Mouse (Mus musculus) liver, embryonic 12.5 days (tissue): ENCODE measurements around the gene Tob2. TPM values are rescaled to one million over a fixed set of nuclear protein-coding genes. Genes with fewer than 3 reads are reported as not detected.

ENCODE experiments used
- ATAC-seq: fragments of 200-750 bp; cut with Nextera tagmentation; 2 replicates; pipeline ENCODE4 v1.8.0; 2017; ENCODE audit warnings: moderate number of reproducible peaks, mild to moderate bottlenecking, moderate library complexity
- H3K27ac ChIP-seq: fragments of 300-500 bp; sonication (generic); 2 replicates; pipeline ENCODE4 v1.5.1; 2016; ENCODE audit warnings: mild to moderate bottlenecking
- H3K27me3 ChIP-seq: fragments of 300-500 bp; sonication (generic); replicated peaks from 2 replicates; pipeline ENCODE4 v1.6.1; 2016; ENCODE audit warnings: mild to moderate bottlenecking, moderate library complexity
- H3K36me3 ChIP-seq: fragments of 300-500 bp; sonication (generic); 2 replicates; pipeline ENCODE4 v1.6.1; 2016; ENCODE audit warnings: mild to moderate bottlenecking, moderate library complexity
- H3K4me1 ChIP-seq: fragments of 300-500 bp; sonication (generic); 2 replicates; pipeline ENCODE4 v1.6.1; 2016
- H3K4me2 ChIP-seq: fragments of 300-500 bp; sonication (generic); 2 replicates; pipeline ENCODE4 v1.6.1; 2016; ENCODE audit warnings: mild to moderate bottlenecking, moderate library complexity
- H3K4me3 ChIP-seq: fragments of 300-500 bp; sonication (generic); 2 replicates; pipeline ENCODE4 v1.5.1; 2016; ENCODE audit warnings: mild to moderate bottlenecking, moderate library complexity
- H3K9ac ChIP-seq: fragments of 300-500 bp; sonication (generic); 2 replicates; pipeline ENCODE4 v1.6.1; 2016; ENCODE audit warnings: mild to moderate bottlenecking, moderate library complexity
- H3K9me3 ChIP-seq: fragments of 300-500 bp; sonication (generic); replicated peaks from 2 replicates; pipeline ENCODE4 v1.6.1; 2016; ENCODE audit warnings: mild to moderate bottlenecking, moderate library complexity
- WGBS: fragments of 180-500 bp; shearing (Covaris S2); methylation state at CpG from one replicate; pipeline ENCODE4 v1.1.7; 2016; ENCODE audit not compliant: insufficient replicate concordance; 5-methylcytosine and 5-hydroxymethylcytosine counted together
- polyA plus RNA-seq: library from polyadenylated mRNA; unstranded; fragments of >200 nt; fragmentation: Nextera tagmentation; extraction: Ambion mirVana; gene quantifications from 2 replicates; pipeline ENCODE4 v1.2.1, GENCODE M21; 2016

Tob2 gene
- polyA plus RNA-seq: 12.8 and 14.5 TPM in 2 replicates

DNA sequence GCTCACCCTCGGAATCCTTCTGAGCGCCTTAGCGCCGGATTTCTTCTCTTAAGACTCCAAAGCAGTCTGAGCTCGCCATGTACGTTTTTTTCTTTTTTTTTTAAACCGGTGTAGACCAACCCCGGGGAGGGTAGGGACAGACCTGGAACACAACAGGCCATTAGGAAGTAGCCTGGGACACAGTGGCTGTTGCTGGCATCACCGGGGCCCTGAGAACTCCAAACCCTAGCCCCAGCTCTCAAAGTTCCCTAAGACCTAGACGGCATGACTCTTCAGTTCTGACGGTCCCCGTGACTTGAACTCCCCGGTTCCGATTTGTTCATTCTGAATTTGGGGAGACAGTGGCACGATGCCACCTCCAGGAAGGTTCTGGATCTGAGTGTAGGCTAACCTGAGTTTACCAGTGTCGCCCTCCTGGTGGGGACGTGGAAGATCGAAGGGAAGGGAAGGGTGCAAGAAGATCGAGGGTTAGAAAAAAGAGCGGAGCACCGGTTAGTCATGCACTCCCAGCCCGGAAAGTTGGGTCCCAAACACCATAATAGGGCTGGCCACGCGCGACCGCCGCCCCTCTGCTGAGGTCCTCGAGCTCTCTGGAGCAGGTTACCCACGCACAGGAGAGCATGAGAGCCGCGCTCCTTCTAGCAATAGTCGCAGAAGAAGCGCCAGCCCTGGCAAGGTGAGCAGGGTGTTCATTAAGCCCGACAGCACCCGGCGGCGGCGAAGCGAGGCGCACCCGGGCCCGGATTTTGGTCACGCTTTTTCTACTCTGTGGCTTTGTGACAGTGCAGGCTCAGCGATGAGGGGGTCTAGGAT is at the start of gene Tob2:
TSS of gene Tob2 (minus strand) at position 280 of the 813 bp plus-strand sequence.
- Histone ChIP-seq H3K36me3 (peaks cover 14% of the 10 kb centered on the region), H3K9me3 (no peaks in the 10 kb centered on the region), H3K4me3 (peak within 1 kb of the TSS; percentile 83), H3K27me3 (no peaks in the 10 kb centered on the region), H3K9ac (peak within 1 kb of the TSS; percentile 92), H3K4me2 (peak within 1 kb of the TSS; percentile 89), H3K4me1 (peaks cover 50% of the 10 kb centered on the region), H3K27ac (peak within 1 kb of the TSS; percentile 92)
- peak; percentile 3; the same call in 1 of the 2 replicates for ATAC-seq
- WGBS: under 1% methylated on average over 44 of the region's 44 CpGs

DNA sequence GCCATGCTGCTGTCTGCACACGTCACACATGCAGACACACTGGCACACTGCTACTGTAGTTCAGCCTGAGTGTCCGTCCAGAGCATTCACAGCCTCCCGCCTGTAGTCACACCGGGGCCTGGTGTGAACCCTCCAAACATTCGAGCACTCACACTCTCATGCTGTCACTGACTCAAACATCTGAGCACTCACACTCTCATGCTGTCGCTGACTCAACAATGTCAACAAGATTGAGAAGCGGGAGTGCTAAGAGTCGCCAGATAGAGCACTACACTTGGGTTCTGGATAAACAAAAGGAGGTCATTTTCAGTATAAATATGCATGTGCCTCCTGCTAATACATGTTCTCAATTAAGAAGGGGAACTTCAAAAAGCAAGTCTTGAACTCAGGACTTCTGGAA is 49.4 kb upstream of the Tob2 start:
- Histone ChIP-seq H3K9me3 (no peaks in the 10 kb centered on the region), H3K27me3 (no peaks in the 10 kb centered on the region), H3K4me1 (peaks cover 6% of the 10 kb centered on the region; the same call in 1 of the 2 replicates), H3K9ac (no peak overlapping the region), H3K36me3 (peaks cover 100% of the 10 kb centered on the region), H3K27ac (no peak overlapping the region), H3K4me2 (no peak overlapping the region), H3K4me3 (no peak overlapping the region)
- no peak for ATAC-seq
- 89% methylated on average over 8 of the region's 8 CpGs for WGBS

DNA sequence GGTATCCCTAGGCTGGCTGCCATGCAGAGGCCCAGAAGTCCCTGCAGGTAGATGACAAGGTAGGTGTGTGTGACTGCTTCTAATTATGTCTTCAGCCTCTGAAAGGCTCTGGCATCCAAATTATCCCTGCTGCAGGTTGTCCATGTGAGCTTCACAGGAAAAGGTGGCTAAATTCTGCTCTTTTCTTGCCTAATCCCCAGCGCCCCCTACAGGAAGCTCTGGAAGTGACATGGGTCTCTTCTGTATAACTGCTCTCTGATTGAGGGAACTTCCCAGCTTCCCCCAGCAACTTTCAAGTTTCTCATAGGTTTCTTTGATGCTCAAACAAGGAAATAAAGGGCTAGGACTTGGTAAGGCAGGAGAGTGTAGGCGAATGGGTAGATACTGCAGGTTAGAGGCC is 46.3 kb upstream of the Tob2 start:
- Histone ChIP-seq H3K4me1 (no peaks in the 10 kb centered on the region), H3K27ac (no peak overlapping the region), H3K9me3 (no peaks in the 10 kb centered on the region), H3K4me2 (no peak overlapping the region), H3K9ac (no peak overlapping the region), H3K36me3 (peaks cover 100% of the 10 kb centered on the region), H3K4me3 (no peak overlapping the region), H3K27me3 (no peaks in the 10 kb centered on the region)
- 34% methylated on average over 2 of the region's 2 CpGs for WGBS
- ATAC-seq: no peak

- peaks cover 96% of the 10 kb centered on the region for H3K36me3 ChIP-seq
- no peak overlapping the region for H3K4me3 ChIP-seq
- no peak for ATAC-seq
- 0 out of 2 replicates have a peak, but pooled peaks cover 5% of the 10 kb centered on the region for H3K4me1 ChIP-seq
- 89% methylated on average over 2 of the region's 2 CpGs for WGBS
- H3K27ac ChIP-seq: no peak overlapping the region
- H3K9me3 ChIP-seq: no peaks in the 10 kb centered on the region
- no peaks in the 10 kb centered on the region for H3K27me3 ChIP-seq
- no peak overlapping the region for H3K9ac ChIP-seq
- no peak overlapping the region for H3K4me2 ChIP-seq
Measured at GRCm38 (mm10) chr15:81898751-81899150, 40.2 kb upstream of the Tob2 start.

GRCm38 (mm10) chr15:81897607-81898285 is 39.1 kb upstream of the Tob2 start:
- no peak overlapping the region for H3K4me3 ChIP-seq

GRCm38 (mm10) chr15:81896407-81896806 is 37.8 kb upstream of the Tob2 start:
- Histone ChIP-seq H3K4me2 (no peak overlapping the region), H3K27me3 (no peaks in the 10 kb centered on the region), H3K4me3 (no peak overlapping the region), H3K36me3 (peaks cover 93% of the 10 kb centered on the region), H3K9ac (no peak overlapping the region), H3K9me3 (no peaks in the 10 kb centered on the region), H3K4me1 (peaks cover 21% of the 10 kb centered on the region), H3K27ac (no peak overlapping the region)
- WGBS: 85% methylated on average over 2 of the region's 2 CpGs
- ATAC-seq: no peak

More at GRCm38 (mm10) chr15:81897607-81898285, 39.1 kb upstream of the Tob2 start:
- H3K4me2 ChIP-seq: no peak overlapping the region
- ATAC-seq: no peak
- H3K9me3 ChIP-seq: no peaks in the 10 kb centered on the region
- peak overlapping the region; percentile 38; the same call in 1 of the 2 replicates for H3K27ac ChIP-seq
- H3K36me3 ChIP-seq: peaks cover 94% of the 10 kb centered on the region
- no peak overlapping the region for H3K9ac ChIP-seq
- peaks cover 8% of the 10 kb centered on the region for H3K4me1 ChIP-seq
- 90% methylated on average over 5 of the region's 5 CpGs for WGBS
- no peaks in the 10 kb centered on the region for H3K27me3 ChIP-seq

GRCm38 (mm10) chr15:81894002-81894401 is 35.4 kb upstream of the Tob2 start:
- no peaks in the 10 kb centered on the region for H3K27me3 ChIP-seq
- H3K36me3 ChIP-seq: peaks cover 94% of the 10 kb centered on the region
- no peak overlapping the region for H3K4me2 ChIP-seq
- H3K9ac ChIP-seq: no peak overlapping the region
- H3K9me3 ChIP-seq: no peaks in the 10 kb centered on the region
- no peak for ATAC-seq
- no peak overlapping the region for H3K4me3 ChIP-seq
- H3K27ac ChIP-seq: peak overlapping the region; percentile 42; the same call in 1 of the 2 replicates
- WGBS: 72% methylated on average over 1 of the region's 1 CpGs
- H3K4me1 ChIP-seq: peaks cover 42% of the 10 kb centered on the region

DNA sequence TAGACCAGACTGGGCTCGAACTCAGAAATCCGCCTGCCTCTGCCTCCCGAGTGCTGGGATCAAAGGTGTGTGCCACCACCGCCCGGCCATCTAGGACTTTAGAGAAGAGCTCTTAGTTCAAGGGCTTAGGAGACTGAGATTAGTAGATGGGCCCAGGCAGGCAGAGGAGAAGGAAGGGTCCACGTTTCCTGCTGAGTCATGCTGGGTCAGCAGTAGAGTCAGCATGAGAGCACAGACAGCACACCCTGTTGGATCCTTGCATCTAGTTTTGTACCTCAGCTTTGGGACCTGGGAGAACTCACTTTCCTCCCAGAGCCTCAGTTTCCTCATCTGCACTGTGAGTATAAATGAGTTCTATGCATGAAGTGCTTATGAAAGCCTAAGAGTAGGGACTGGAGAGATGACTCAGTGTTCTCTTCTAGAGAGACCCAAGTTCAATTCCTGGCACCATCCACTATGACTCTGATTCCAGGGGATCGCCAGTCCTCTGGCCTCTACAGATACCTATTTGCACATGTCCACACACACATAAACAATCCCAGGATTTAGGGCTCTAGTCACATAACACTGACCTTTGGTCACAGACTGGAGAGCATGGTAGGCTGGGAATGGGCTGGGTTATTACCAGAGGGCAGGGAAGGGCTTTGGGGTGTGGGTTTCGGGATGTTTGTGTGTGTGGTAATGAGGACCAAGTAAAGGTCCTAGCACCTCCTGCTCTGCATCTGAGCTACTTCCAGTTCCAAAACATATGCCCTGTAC is 33.4 kb upstream of the Tob2 start:
- peak overlapping the region; percentile 16; the same call in 1 of the 2 replicates for H3K4me3 ChIP-seq
- ATAC-seq: peak; percentile 93
- H3K9me3 ChIP-seq: no peaks in the 10 kb centered on the region
- peaks cover 91% of the 10 kb centered on the region for H3K36me3 ChIP-seq
- H3K27ac ChIP-seq: peak overlapping the region; percentile 96
- 55% methylated on average over 8 of the region's 8 CpGs for WGBS
- no peaks in the 10 kb centered on the region for H3K27me3 ChIP-seq
- peak overlapping the region; percentile 53 for H3K4me2 ChIP-seq
- peak overlapping the region; percentile 51; the same call in 1 of the 2 replicates for H3K9ac ChIP-seq
- H3K4me1 ChIP-seq: peaks cover 42% of the 10 kb centered on the region

DNA sequence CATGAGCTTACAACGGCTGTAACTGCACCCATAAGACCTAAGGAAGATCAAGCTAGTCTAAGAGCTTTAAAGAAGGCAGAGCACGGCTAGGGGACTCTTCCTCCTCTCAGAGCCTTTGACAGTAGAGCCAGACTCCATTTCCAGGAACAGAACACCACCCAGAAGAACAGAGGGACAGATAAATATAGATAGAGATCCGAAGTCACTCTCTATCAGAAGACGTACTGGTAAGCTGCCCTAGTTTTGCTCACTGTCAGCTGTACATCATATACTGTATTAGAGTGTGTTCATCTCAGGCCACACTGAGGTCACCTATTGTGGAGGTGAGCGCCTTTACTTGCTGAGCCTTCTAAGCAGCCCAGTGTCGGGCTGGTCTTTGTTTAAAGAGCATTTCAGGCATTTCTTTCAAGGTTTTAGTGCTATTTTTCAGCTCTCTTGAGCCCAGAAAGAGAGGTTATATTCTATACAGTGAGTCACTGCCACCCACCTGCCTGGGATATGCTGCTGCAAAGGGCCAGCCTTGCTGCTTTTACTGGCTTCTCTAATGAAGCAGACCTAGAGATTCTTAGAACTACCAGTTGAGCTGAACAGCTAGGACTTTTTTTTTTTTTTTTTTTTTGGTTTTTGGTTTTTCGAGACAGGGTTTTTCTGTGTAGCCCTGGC is 32.7 kb upstream of the Tob2 start:
- peak overlapping the region; percentile 96 for H3K27ac ChIP-seq
- H3K9ac ChIP-seq: peak overlapping the region; percentile 48
- peak overlapping the region; percentile 53 for H3K4me2 ChIP-seq
- H3K27me3 ChIP-seq: no peaks in the 10 kb centered on the region
- H3K36me3 ChIP-seq: peaks cover 90% of the 10 kb centered on the region
- H3K9me3 ChIP-seq: no peaks in the 10 kb centered on the region
- no peak overlapping the region for H3K4me3 ChIP-seq
- peak; percentile 67 for ATAC-seq
- peaks cover 42% of the 10 kb centered on the region for H3K4me1 ChIP-seq
- WGBS: 59% methylated on average over 7 of the region's 7 CpGs

DNA sequence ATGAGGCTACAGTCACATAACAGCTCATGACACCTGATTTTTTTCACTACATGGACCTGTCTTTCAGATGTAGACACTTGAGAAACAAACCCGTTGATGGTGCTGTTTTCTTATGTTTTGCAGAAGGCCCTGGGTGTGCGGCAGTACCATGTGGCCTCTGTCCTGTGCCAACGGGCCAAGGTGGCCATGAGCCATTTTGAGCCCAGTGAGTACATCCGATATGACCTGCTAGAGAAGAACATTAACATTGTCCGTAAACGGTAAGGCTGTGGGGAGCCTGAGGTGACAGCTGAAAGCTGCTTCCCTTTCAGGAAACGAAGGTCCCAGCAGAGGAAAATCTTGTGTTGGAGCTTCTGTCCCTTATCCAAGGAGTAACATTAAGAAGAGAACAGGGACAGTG is 30.6 kb upstream of the Tob2 start:
- Histone ChIP-seq H3K4me1 (peaks cover 42% of the 10 kb centered on the region), H3K4me3 (no peak overlapping the region), H3K27ac (0 out of 2 replicates have a peak overlapping the region, but pooled peaks have one; percentile 96), H3K9me3 (no peaks in the 10 kb centered on the region), H3K36me3 (peaks cover 79% of the 10 kb centered on the region), H3K27me3 (no peaks in the 10 kb centered on the region), H3K4me2 (no peak overlapping the region), H3K9ac (no peak overlapping the region)
- ATAC-seq: no peak
- 89% methylated on average over 7 of the region's 7 CpGs for WGBS

DNA sequence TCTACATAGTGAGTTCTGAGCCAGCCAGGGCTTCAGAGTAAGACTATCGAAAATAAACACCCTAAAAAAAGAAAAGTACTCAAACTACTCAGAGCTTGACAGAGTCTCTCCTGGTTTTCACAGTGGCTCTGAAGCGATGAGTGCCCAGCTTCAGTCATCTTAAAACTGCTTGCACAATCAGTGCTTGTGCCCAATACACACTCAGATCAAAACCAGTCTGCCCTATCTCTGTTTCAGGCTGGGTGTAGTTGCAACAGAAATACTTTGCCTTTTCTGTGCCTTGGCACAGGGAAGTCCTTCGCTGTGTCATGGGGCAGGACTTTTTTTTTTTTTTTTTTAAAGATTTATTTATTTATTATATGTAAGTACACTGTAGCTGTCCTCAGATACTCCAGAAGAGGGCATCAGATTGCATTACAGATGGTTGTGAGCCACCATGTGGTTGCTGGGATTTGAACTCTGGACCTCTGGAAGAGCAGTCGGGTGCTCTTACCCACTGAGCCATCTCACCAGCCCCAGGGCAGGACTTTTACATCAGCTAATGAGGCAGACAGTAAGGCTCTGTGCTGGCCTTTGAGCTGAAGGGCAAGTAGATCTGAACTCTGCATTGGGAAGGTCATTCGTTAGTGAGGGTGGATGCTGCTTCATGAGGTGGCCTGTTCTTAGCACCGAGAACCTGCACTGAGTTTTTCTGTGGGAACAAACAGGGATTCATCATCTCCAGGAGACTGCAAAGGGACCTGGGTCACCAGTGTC is 28.4 kb upstream of the Tob2 start:
- Histone ChIP-seq H3K27ac (no peak overlapping the region), H3K27me3 (no peaks in the 10 kb centered on the region), H3K9me3 (no peaks in the 10 kb centered on the region), H3K9ac (no peak overlapping the region), H3K4me1 (peaks cover 50% of the 10 kb centered on the region), H3K4me3 (no peak overlapping the region), H3K4me2 (no peak overlapping the region), H3K36me3 (peaks cover 59% of the 10 kb centered on the region)
- WGBS: 88% methylated on average over 6 of the region's 6 CpGs
- ATAC-seq: no peak
